Mouse (Mus musculus): ENCODE data around the gene Galnt7. TPM values are rescaled to one million over a fixed set of nuclear protein-coding genes. Genes with fewer than 3 reads are reported as not detected.
A peak's percentile ranks its signal among the peaks of the same experiment; 100 is the strongest.

Gene Galnt7
- polyA plus RNA-seq, 1 experiment from 2014 or later, result 17.3 TPM

GRCm38 (mm10) chr8:57498494-57498846 lies 154.4 kb downstream of the Galnt7 start:
- no peak overlapping the region for H3K4me2 ChIP-seq (replicated peaks; ENCODE audit: low read depth, low read length)
- H3K27ac ChIP-seq (ENCODE audit: low read depth, low read length), result no peak overlapping the region
- peak; percentile 31; the same call in 1 of the 2 replicates for ATAC-seq (ENCODE audit: low FRiP score)
- no peak overlapping the region for H3K4me3 ChIP-seq (ENCODE audit: low read depth, low read length)
- H3K4me1 ChIP-seq (replicated peaks; ENCODE audit: control insufficient read depth, insufficient read depth, low read length), result no peaks in the 10 kb centered on the region
- no peaks in the 10 kb centered on the region for H3K27me3 ChIP-seq (ENCODE audit: control insufficient read depth, insufficient read depth, low read length)
- 60% methylated on average over 8 of the region's 8 CpGs for WGBS
- no peaks in the 10 kb centered on the region for H3K9me3 ChIP-seq (ENCODE audit: control insufficient read depth, low read length)
- H3K36me3 ChIP-seq (ENCODE audit: control insufficient read depth, insufficient read depth, low read length), result no peaks in the 10 kb centered on the region
- no peak for DNase-seq (ENCODE audit: low spot score)
- no peak overlapping the region for H3K9ac ChIP-seq (ENCODE audit: low read depth, low read length)

GRCm38 (mm10) chr8:57491873-57492272 lies 161.0 kb downstream of the Galnt7 start:
- Histone ChIP-seq H3K27me3 (ENCODE audit: control insufficient read depth, insufficient read depth, low read length) (no peaks in the 10 kb centered on the region), H3K4me2 (replicated peaks; ENCODE audit: low read depth, low read length) (no peak overlapping the region), H3K27ac (ENCODE audit: low read depth, low read length) (no peak overlapping the region), H3K4me1 (replicated peaks; ENCODE audit: control insufficient read depth, insufficient read depth, low read length) (no peaks in the 10 kb centered on the region), H3K9me3 (ENCODE audit: control insufficient read depth, low read length) (no peaks in the 10 kb centered on the region), H3K36me3 (ENCODE audit: control insufficient read depth, insufficient read depth, low read length) (no peaks in the 10 kb centered on the region), H3K9ac (ENCODE audit: low read depth, low read length) (no peak overlapping the region), H3K4me3 (ENCODE audit: low read depth, low read length) (no peak overlapping the region)
- DNase-seq (ENCODE audit: low spot score) (no peak), ATAC-seq (ENCODE audit: low FRiP score) (no peak)
- 93% methylated on average over 4 of the region's 4 CpGs for WGBS

GRCm38 (mm10) chr8:57489896-57490295 lies 162.9 kb downstream of the Galnt7 start:
- Histone ChIP-seq H3K9ac (ENCODE audit: low read depth, low read length) (no peak overlapping the region), H3K9me3 (ENCODE audit: control insufficient read depth, low read length) (no peaks in the 10 kb centered on the region), H3K27me3 (ENCODE audit: control insufficient read depth, insufficient read depth, low read length) (no peaks in the 10 kb centered on the region), H3K27ac (ENCODE audit: low read depth, low read length) (no peak overlapping the region), H3K4me1 (replicated peaks; ENCODE audit: control insufficient read depth, insufficient read depth, low read length) (no peaks in the 10 kb centered on the region), H3K4me3 (ENCODE audit: low read depth, low read length) (no peak overlapping the region), H3K4me2 (replicated peaks; ENCODE audit: low read depth, low read length) (no peak overlapping the region), H3K36me3 (ENCODE audit: control insufficient read depth, insufficient read depth, low read length) (no peaks in the 10 kb centered on the region)
- DNase-seq (ENCODE audit: low spot score), result no peak
- ATAC-seq (ENCODE audit: low FRiP score), result no peak

GRCm38 (mm10) chr8:57489366-57489765 lies 163.5 kb downstream of the Galnt7 start:
- no peak for ATAC-seq (ENCODE audit: low FRiP score)
- Histone ChIP-seq H3K4me2 (replicated peaks; ENCODE audit: low read depth, low read length) (no peak overlapping the region), H3K36me3 (ENCODE audit: control insufficient read depth, insufficient read depth, low read length) (no peaks in the 10 kb centered on the region), H3K9ac (ENCODE audit: low read depth, low read length) (no peak overlapping the region), H3K4me3 (ENCODE audit: low read depth, low read length) (no peak overlapping the region), H3K27me3 (ENCODE audit: control insufficient read depth, insufficient read depth, low read length) (no peaks in the 10 kb centered on the region), H3K4me1 (replicated peaks; ENCODE audit: control insufficient read depth, insufficient read depth, low read length) (no peaks in the 10 kb centered on the region), H3K27ac (ENCODE audit: low read depth, low read length) (no peak overlapping the region), H3K9me3 (ENCODE audit: control insufficient read depth, low read length) (no peaks in the 10 kb centered on the region)
- DNase-seq (ENCODE audit: low spot score), result no peak
- WGBS, result 87% methylated on average over 1 of the region's 1 CpGs

- Histone ChIP-seq H3K4me2 (replicated peaks; ENCODE audit: low read depth, low read length) (peak overlapping the region; percentile 74), H3K9me3 (ENCODE audit: control insufficient read depth, low read length) (no peaks in the 10 kb centered on the region), H3K27ac (ENCODE audit: low read depth, low read length) (peak overlapping the region; percentile 97), H3K27me3 (ENCODE audit: control insufficient read depth, insufficient read depth, low read length) (no peaks in the 10 kb centered on the region), H3K9ac (ENCODE audit: low read depth, low read length) (peak overlapping the region; percentile 16), H3K36me3 (ENCODE audit: control insufficient read depth, insufficient read depth, low read length) (no peaks in the 10 kb centered on the region), H3K4me1 (replicated peaks; ENCODE audit: control insufficient read depth, insufficient read depth, low read length) (no peaks in the 10 kb centered on the region), H3K4me3 (ENCODE audit: low read depth, low read length) (peak overlapping the region; percentile 91)
- peak; percentile 69 for DNase-seq (ENCODE audit: low spot score)
- ATAC-seq (ENCODE audit: low FRiP score), result peak; percentile 55
- under 1% methylated on average over 25 of the region's 25 CpGs for whole genome bisulfite sequencing
These were observed 164.5 kb downstream of the Galnt7 start for GRCm38 (mm10) chr8:57488312-57488765.

- H3K36me3 ChIP-seq (ENCODE audit: control insufficient read depth, insufficient read depth, low read length), result no peaks in the 10 kb centered on the region
- DNase-seq (ENCODE audit: low spot score), result peak; percentile 99
- no peaks in the 10 kb centered on the region for H3K9me3 ChIP-seq (ENCODE audit: control insufficient read depth, low read length)
- peak within 1 kb of the TSS; percentile 91 for H3K4me3 ChIP-seq (ENCODE audit: low read depth, low read length)
- WGBS, result under 1% methylated on average over 66 of the region's 66 CpGs
- no peaks in the 10 kb centered on the region for H3K27me3 ChIP-seq (ENCODE audit: control insufficient read depth, insufficient read depth, low read length)
- ATAC-seq (ENCODE audit: low FRiP score), result peak; percentile 96
- no peaks in the 10 kb centered on the region for H3K4me1 ChIP-seq (replicated peaks; ENCODE audit: control insufficient read depth, insufficient read depth, low read length)
- peak within 1 kb of the TSS; percentile 74 for H3K4me2 ChIP-seq (replicated peaks; ENCODE audit: low read depth, low read length)
- peak within 1 kb of the TSS; percentile 97 for H3K27ac ChIP-seq (ENCODE audit: low read depth, low read length)
- H3K9ac ChIP-seq (ENCODE audit: low read depth, low read length), result peak within 1 kb of the TSS; percentile 98
These were observed 165.2 kb downstream of the Galnt7 start, which contains the start of gene Sap30 for GRCm38 (mm10) chr8:57487441-57488155. Gene Sap30, minus strand, starts transcription at chr8:57487860.

GRCm38 (mm10) chr8:57486491-57487440 lies 166.1 kb downstream of the Galnt7 start:
- Histone ChIP-seq H3K4me2 (replicated peaks; ENCODE audit: low read depth, low read length) (peak overlapping the region; percentile 40), H3K4me3 (ENCODE audit: low read depth, low read length) (peak overlapping the region; percentile 91), H3K27ac (ENCODE audit: low read depth, low read length) (peak overlapping the region; percentile 97), H3K9me3 (ENCODE audit: control insufficient read depth, low read length) (no peaks in the 10 kb centered on the region), H3K4me1 (replicated peaks; ENCODE audit: control insufficient read depth, insufficient read depth, low read length) (no peaks in the 10 kb centered on the region), H3K36me3 (ENCODE audit: control insufficient read depth, insufficient read depth, low read length) (no peaks in the 10 kb centered on the region), H3K27me3 (ENCODE audit: control insufficient read depth, insufficient read depth, low read length) (no peaks in the 10 kb centered on the region), H3K9ac (ENCODE audit: low read depth, low read length) (peak overlapping the region; percentile 98)
- WGBS, result under 1% methylated on average over 54 of the region's 54 CpGs
- DNase-seq (ENCODE audit: low spot score) (peak; percentile 75), ATAC-seq (ENCODE audit: low FRiP score) (peak; percentile 79)

GRCm38 (mm10) chr8:57480606-57481005 lies 172.2 kb downstream of the Galnt7 start:
- Histone ChIP-seq H3K9ac (ENCODE audit: low read depth, low read length) (no peak overlapping the region), H3K4me3 (ENCODE audit: low read depth, low read length) (no peak overlapping the region), H3K36me3 (ENCODE audit: control insufficient read depth, insufficient read depth, low read length) (no peaks in the 10 kb centered on the region), H3K27me3 (ENCODE audit: control insufficient read depth, insufficient read depth, low read length) (no peaks in the 10 kb centered on the region), H3K27ac (ENCODE audit: low read depth, low read length) (no peak overlapping the region), H3K4me1 (replicated peaks; ENCODE audit: control insufficient read depth, insufficient read depth, low read length) (no peaks in the 10 kb centered on the region), H3K4me2 (replicated peaks; ENCODE audit: low read depth, low read length) (no peak overlapping the region), H3K9me3 (ENCODE audit: control insufficient read depth, low read length) (no peaks in the 10 kb centered on the region)
- 79% methylated on average over 4 of the region's 4 CpGs for WGBS
- DNase-seq (ENCODE audit: low spot score), result no peak
- no peak for ATAC-seq (ENCODE audit: low FRiP score)
